Mouse (Mus musculus): ENCODE data around the gene Uqcr10.

DNA sequence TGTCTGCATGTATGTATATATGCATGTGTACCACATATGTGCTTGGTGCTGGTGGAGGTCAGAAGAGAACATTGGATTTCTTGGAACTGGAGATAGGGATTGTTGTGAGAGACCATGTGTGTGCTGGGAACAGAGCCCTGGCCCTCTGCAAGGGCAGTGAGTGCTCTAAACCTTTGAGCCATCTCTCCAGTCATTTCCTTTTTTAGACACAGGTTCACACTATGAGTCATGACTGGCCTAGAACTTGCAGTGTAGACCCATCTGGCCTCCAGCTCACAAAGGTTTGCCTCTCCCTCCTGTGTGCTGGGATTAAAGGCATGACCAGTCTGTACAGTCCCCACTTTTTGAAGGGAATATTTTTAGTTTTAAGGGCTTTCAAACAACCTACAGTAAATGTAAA is 8.7 kb upstream of the Uqcr10 start:
- TF ChIP-seq POLR2A (IDR thresholded peaks at IDR 0.05; ENCODE audit: low read depth, low read length): no peak
- TF ChIP-seq CTCF (conservative IDR thresholded peaks at IDR 0.05; ENCODE audit: insufficient read depth, insufficient read length, low read depth, low read length): no peak

Data from kidney, adult 2 months (tissue).